Mouse (Mus musculus) left cerebral cortex, postnatal 4 days (tissue): Measurements from ENCODE around the gene Ngf. TPM values are rescaled to one million over a fixed set of nuclear protein-coding genes. Genes with fewer than 3 reads are reported as not detected.
A peak's percentile ranks its signal among the peaks of the same experiment; 100 is the strongest.

Source experiments
- DNase-seq: peaks from one replicate; pipeline ENCODE4 v3.0.0-alpha.2; 2022
- intact Hi-C: fragments of 180-260 bp; cut with DNase I; formaldehyde crosslinking; loops from one replicate; pipeline ENCODE4 v1.15.1; 2025
- total RNA-seq, 2 experiments: library from RNA; stranded (reverse); gene quantifications; 2 replicates each; pipeline ENCODE4 v1.2.3; 2021

Gene Ngf
- total RNA-seq, 2 experiments from 2014 or later: 1.4 to 2.3 TPM

- no peak for DNase-seq
- intact Hi-C loops: no loop called here
Observed at GRCm38 (mm10) chr3:102506061-102506460, 36.3 kb downstream of the Ngf start.

- no peak for DNase-seq
- intact Hi-C loops: no loop called here
Observed at GRCm38 (mm10) chr3:102507666-102508260, 38.0 kb downstream of the Ngf start.

- intact Hi-C loops: no loop called here
- DNase-seq: peak; percentile 49
Observed at GRCm38 (mm10) chr3:102508455-102508854, 38.7 kb downstream of the Ngf start.

- intact Hi-C loops: no loop called here
- DNase-seq: peak; percentile 15
Observed at GRCm38 (mm10) chr3:102509601-102510000, 39.9 kb downstream of the Ngf start.

- intact Hi-C loops: no loop called here
- no peak for DNase-seq
Observed at GRCm38 (mm10) chr3:102516937-102517336, 47.2 kb downstream of the Ngf start.

GRCm38 (mm10) chr3:102521061-102521460, 51.3 kb downstream of the Ngf start:
- intact Hi-C loops: no loop called here
- no peak for DNase-seq

- no peak for DNase-seq
- intact Hi-C loops: no loop called here
Observed at GRCm38 (mm10) chr3:102523711-102524110, 54.0 kb downstream of the Ngf start.

- intact Hi-C loops: no loop called here
- DNase-seq: no peak
Observed at GRCm38 (mm10) chr3:102524951-102525350, 55.2 kb downstream of the Ngf start.

GRCm38 (mm10) chr3:102525856-102526255, 56.1 kb downstream of the Ngf start:
- intact Hi-C loops: no loop called here
- no peak for DNase-seq

- intact Hi-C loops: no loop called here
- DNase-seq: peak; percentile 14
Observed at GRCm38 (mm10) chr3:102526481-102526880, 56.8 kb downstream of the Ngf start.

GRCm38 (mm10) chr3:102534744-102535143, 65.0 kb downstream of the Ngf start:
- intact Hi-C loops: no loop called here
- DNase-seq: no peak

- intact Hi-C loops: no loop called here
- DNase-seq: no peak
Observed at GRCm38 (mm10) chr3:102543646-102544045, 73.9 kb downstream of the Ngf start.

- DNase-seq: no peak
- intact Hi-C loops: no loop called here
Observed at GRCm38 (mm10) chr3:102547536-102547935, 77.8 kb downstream of the Ngf start.

GRCm38 (mm10) chr3:102553935-102554670, 84.4 kb downstream of the Ngf start:
- intact Hi-C loops: no loop called here

GRCm38 (mm10) chr3:102556108-102556507, 86.4 kb downstream of the Ngf start:
- intact Hi-C loops: no loop called here
- no peak for DNase-seq

More at GRCm38 (mm10) chr3:102553935-102554670, 84.4 kb downstream of the Ngf start:
- no peak for DNase-seq

- intact Hi-C loops: no loop called here
- DNase-seq: no peak
Observed at GRCm38 (mm10) chr3:102556645-102557044, 86.9 kb downstream of the Ngf start.
